Mouse (Mus musculus): Measurements from ENCODE around the gene Tprn. TPM values are rescaled to one million over a fixed set of nuclear protein-coding genes. Genes with fewer than 3 reads are reported as not detected.
A peak's percentile ranks its signal among the peaks of the same experiment; 100 is the strongest.

Gene Tprn
- polyA plus RNA-seq, 1 experiment from 2014 or later, result 9.7 TPM

DNA sequence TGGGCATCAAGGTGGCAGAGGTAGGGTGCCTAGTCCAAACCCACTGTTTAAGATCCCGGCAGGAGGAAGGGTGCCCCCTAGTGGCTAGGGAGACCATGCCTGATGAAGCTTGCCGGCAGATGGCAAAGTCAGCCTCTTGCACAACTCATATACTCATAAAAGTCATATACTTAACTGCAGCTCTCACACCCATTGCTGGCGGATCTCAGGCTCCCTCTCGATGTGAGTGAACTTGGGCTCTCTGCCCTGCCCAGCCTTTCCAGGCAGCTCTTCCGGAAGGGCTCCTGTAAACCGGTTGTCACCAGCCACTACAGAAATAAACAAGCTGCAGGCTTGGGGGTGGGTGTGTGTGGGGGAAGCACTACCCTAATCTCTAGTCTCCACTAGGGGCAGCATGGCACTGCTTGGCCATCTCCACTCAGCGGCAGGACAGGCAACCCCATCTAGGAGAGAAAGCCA, 34.0 kb upstream of the Tprn start:
- H3K36me3 ChIP-seq, result peaks cover 2% of the 10 kb centered on the region
- H3K9me3 ChIP-seq (replicated peaks), result no peaks in the 10 kb centered on the region
- 2% methylated on average over 7 of the region's 7 CpGs for WGBS
- H3K4me1 ChIP-seq, result peaks cover 30% of the 10 kb centered on the region
- DNase-seq (ENCODE audit: low spot score), result peak; percentile 83
- peak overlapping the region; percentile 82 for H3K27ac ChIP-seq
- peak overlapping the region; percentile 41 for H3K4me3 ChIP-seq
- H3K27me3 ChIP-seq (ENCODE audit: low read depth, poor library complexity, severe bottlenecking), result peaks cover 27% of the 10 kb centered on the region; the same call in 1 of the 2 replicates

GRCm38 (mm10) chr2:25228995-25229530, 33.4 kb upstream of the Tprn start:
- no peak for DNase-seq (ENCODE audit: low spot score)
- H3K4me3 ChIP-seq, result peak overlapping the region; percentile 41
- peaks cover 27% of the 10 kb centered on the region; the same call in 1 of the 2 replicates for H3K27me3 ChIP-seq (ENCODE audit: low read depth, poor library complexity, severe bottlenecking)
- H3K9me3 ChIP-seq (replicated peaks), result no peaks in the 10 kb centered on the region
- H3K27ac ChIP-seq, result peak overlapping the region; percentile 82
- H3K36me3 ChIP-seq, result no peaks in the 10 kb centered on the region
- 72% methylated on average over 6 of the region's 6 CpGs for WGBS
- H3K4me1 ChIP-seq, result peaks cover 26% of the 10 kb centered on the region

DNA sequence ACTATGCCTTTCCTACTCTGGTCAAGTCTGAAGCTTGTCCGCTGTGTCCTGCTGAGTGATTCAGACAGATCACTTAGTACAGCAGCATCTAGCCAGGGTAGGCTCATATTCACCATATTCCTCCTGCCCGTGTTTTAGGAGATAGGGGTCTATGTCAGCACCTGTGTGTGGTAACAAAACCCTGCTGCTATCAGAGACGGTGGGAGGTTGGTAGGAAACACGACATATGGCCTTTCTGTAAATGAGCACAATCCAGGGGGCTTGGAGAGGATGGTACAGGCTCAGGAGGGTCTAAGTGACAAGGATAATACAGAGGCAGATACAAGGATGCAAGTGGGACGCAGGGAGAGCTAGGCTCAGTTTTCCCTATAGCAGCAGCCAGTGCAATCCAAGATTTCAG, 32.8 kb upstream of the Tprn start:
- WGBS, result 88% methylated on average over 5 of the region's 5 CpGs
- peaks cover 26% of the 10 kb centered on the region for H3K4me1 ChIP-seq
- no peak overlapping the region for H3K4me3 ChIP-seq
- H3K27ac ChIP-seq, result no peak overlapping the region
- no peaks in the 10 kb centered on the region for H3K36me3 ChIP-seq
- H3K27me3 ChIP-seq (ENCODE audit: low read depth, poor library complexity, severe bottlenecking), result peaks cover 27% of the 10 kb centered on the region; the same call in 1 of the 2 replicates
- DNase-seq (ENCODE audit: low spot score), result no peak
- no peaks in the 10 kb centered on the region for H3K9me3 ChIP-seq (replicated peaks)

DNA sequence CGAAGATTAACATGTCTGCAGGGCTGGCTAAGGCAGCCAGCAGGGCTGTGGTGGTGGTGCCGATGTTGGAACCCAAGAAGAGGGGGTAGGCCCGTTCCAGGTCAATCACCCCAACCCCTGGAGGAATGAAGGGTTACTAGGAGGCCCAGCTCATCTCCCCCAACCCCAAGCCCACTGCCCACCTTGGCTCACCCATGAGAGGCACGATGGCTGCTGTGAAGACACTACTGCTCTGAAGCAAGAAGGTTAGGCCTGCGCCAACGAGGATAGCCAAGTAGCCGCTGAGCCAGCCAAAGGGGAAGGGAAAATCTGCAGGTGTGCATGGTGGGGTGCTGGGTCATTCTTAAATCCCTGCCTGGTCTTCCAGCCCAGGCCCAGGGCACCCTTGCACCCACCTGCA, 31.8 kb upstream of the Tprn start:
- no peak for DNase-seq (ENCODE audit: low spot score)
- Histone ChIP-seq H3K36me3 (no peaks in the 10 kb centered on the region), H3K27me3 (ENCODE audit: low read depth, poor library complexity, severe bottlenecking) (peaks cover 36% of the 10 kb centered on the region), H3K4me1 (peaks cover 22% of the 10 kb centered on the region), H3K9me3 (replicated peaks) (no peaks in the 10 kb centered on the region), H3K27ac (no peak overlapping the region), H3K4me3 (no peak overlapping the region)
- WGBS, result 89% methylated on average over 7 of the region's 7 CpGs

GRCm38 (mm10) chr2:25231038-25231437, 31.4 kb upstream of the Tprn start:
- Histone ChIP-seq H3K9me3 (replicated peaks) (no peaks in the 10 kb centered on the region), H3K4me1 (peaks cover 18% of the 10 kb centered on the region), H3K4me3 (no peak overlapping the region), H3K27me3 (ENCODE audit: low read depth, poor library complexity, severe bottlenecking) (peaks cover 41% of the 10 kb centered on the region), H3K36me3 (no peaks in the 10 kb centered on the region), H3K27ac (no peak overlapping the region)
- 61% methylated on average over 12 of the region's 12 CpGs for WGBS
- DNase-seq (ENCODE audit: low spot score), result no peak

DNA sequence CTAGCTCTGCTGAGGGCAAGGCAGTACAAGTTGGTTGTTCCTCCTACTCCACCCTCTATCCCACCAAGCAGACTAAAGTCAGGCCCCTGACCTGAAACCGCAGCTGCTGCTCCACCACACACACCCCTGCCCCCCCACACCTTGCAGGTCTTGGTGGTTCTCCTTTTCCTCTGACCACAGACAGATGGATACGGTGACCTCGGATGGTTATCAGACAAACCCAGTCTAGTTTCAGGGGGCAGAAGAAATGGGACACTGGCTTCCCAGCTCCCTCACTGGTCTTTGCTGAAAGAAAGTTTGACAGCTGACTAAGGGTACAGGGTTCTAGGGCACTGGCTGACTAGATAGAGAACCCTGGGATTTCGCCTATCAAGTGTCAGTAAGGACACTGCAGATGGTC, 29.0 kb upstream of the Tprn start:
- H3K4me3 ChIP-seq, result no peak overlapping the region
- 81% methylated on average over 4 of the region's 4 CpGs for whole genome bisulfite sequencing
- peaks cover 11% of the 10 kb centered on the region for H3K4me1 ChIP-seq
- no peaks in the 10 kb centered on the region for H3K9me3 ChIP-seq (replicated peaks)
- no peak for DNase-seq (ENCODE audit: low spot score)
- no peaks in the 10 kb centered on the region for H3K36me3 ChIP-seq
- H3K27ac ChIP-seq, result no peak overlapping the region
- H3K27me3 ChIP-seq (ENCODE audit: low read depth, poor library complexity, severe bottlenecking), result peaks cover 52% of the 10 kb centered on the region

DNA sequence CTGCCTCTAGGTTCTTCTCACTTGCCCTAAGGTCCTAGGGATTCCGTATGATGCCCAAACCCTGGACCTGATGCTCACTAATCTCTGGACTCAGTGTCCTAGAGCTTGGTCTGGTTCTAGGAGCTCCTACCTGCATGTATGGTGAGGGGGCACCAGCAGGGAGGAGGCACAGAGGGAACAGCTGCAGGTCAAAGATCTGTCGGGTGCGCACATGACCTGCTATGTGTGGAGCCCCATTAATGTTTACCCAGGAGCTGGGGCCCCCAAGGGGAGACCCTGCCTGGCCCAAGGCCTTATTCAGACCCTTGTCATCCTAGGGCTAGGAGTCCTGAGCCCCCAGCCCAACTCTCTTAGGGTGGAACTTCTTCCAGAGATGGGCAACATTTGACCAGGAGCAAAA, 28.4 kb upstream of the Tprn start, which contains the start of gene Slc34a3:
TSS of gene Slc34a3 (minus strand) at position 315 of the 400 bp plus-strand sequence.
- Histone ChIP-seq H3K27me3 (ENCODE audit: low read depth, poor library complexity, severe bottlenecking) (peaks cover 56% of the 10 kb centered on the region), H3K9me3 (replicated peaks) (no peaks in the 10 kb centered on the region), H3K4me3 (no peak within 1 kb of the TSS), H3K27ac (no peak within 1 kb of the TSS), H3K36me3 (no peaks in the 10 kb centered on the region), H3K4me1 (peaks cover 5% of the 10 kb centered on the region)
- 95% methylated on average over 3 of the region's 3 CpGs for WGBS
- no peak for DNase-seq (ENCODE audit: low spot score)

- no peak for DNase-seq (ENCODE audit: low spot score)
- H3K36me3 ChIP-seq, result no peaks in the 10 kb centered on the region
- 76% methylated on average over 5 of the region's 5 CpGs for WGBS
- H3K4me3 ChIP-seq, result no peak overlapping the region
- no peak overlapping the region for H3K27ac ChIP-seq
- H3K4me1 ChIP-seq, result peaks cover 3% of the 10 kb centered on the region; the same call in 1 of the 2 replicates
- no peaks in the 10 kb centered on the region for H3K9me3 ChIP-seq (replicated peaks)
- H3K27me3 ChIP-seq (ENCODE audit: low read depth, poor library complexity, severe bottlenecking), result peaks cover 57% of the 10 kb centered on the region
Measured at GRCm38 (mm10) chr2:25234551-25235220, 27.7 kb upstream of the Tprn start.

DNA sequence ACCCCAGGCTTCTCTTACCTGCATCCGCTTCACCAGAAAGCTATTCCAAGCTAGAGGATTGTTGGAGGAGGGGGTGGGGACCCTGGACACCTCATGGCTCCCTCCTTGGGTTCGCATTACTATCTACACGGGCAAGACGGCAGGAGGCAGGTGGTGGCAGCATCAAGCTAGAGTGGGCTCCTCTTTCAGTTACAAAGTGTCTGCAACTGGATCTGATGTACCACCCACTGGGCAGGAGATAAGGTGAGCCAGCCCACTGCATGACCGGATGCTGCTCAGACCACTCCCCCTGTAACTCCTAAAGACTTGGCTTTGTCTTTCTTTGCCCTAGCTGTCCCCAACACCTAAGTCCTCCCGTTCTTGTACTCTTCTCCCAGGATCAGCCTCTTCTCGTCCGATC, 25.8 kb upstream of the Tprn start, which contains the start of gene Rnf224:
TSS of gene Rnf224 (minus strand) at position 174 of the 400 bp plus-strand sequence.
- peaks cover 53% of the 10 kb centered on the region for H3K27me3 ChIP-seq (ENCODE audit: low read depth, poor library complexity, severe bottlenecking)
- no peak within 1 kb of the TSS for H3K27ac ChIP-seq
- H3K4me3 ChIP-seq, result no peak within 1 kb of the TSS
- H3K4me1 ChIP-seq, result peaks cover 18% of the 10 kb centered on the region
- no peaks in the 10 kb centered on the region for H3K9me3 ChIP-seq (replicated peaks)
- H3K36me3 ChIP-seq, result no peaks in the 10 kb centered on the region
- 36% methylated on average over 8 of the region's 8 CpGs for WGBS
- DNase-seq (ENCODE audit: low spot score), result no peak

GRCm38 (mm10) chr2:25237522-25237921, 24.9 kb upstream of the Tprn start:
- H3K36me3 ChIP-seq, result no peaks in the 10 kb centered on the region
- no peaks in the 10 kb centered on the region for H3K9me3 ChIP-seq (replicated peaks)
- DNase-seq (ENCODE audit: low spot score), result no peak
- no peak overlapping the region for H3K4me3 ChIP-seq
- H3K4me1 ChIP-seq, result peaks cover 27% of the 10 kb centered on the region
- H3K27me3 ChIP-seq (ENCODE audit: low read depth, poor library complexity, severe bottlenecking), result peaks cover 53% of the 10 kb centered on the region
- H3K27ac ChIP-seq, result no peak overlapping the region
- WGBS, result 68% methylated on average over 4 of the region's 4 CpGs

GRCm38 (mm10) chr2:25238106-25238505, 24.3 kb upstream of the Tprn start:
- Histone ChIP-seq H3K9me3 (replicated peaks) (no peaks in the 10 kb centered on the region), H3K27me3 (ENCODE audit: low read depth, poor library complexity, severe bottlenecking) (peaks cover 54% of the 10 kb centered on the region), H3K36me3 (no peaks in the 10 kb centered on the region), H3K4me3 (no peak overlapping the region), H3K27ac (no peak overlapping the region), H3K4me1 (peaks cover 33% of the 10 kb centered on the region)
- DNase-seq (ENCODE audit: low spot score), result no peak

GRCm38 (mm10) chr2:25239766-25240165, 22.7 kb upstream of the Tprn start:
- Histone ChIP-seq H3K27ac (no peak overlapping the region), H3K27me3 (ENCODE audit: low read depth, poor library complexity, severe bottlenecking) (peaks cover 67% of the 10 kb centered on the region), H3K4me1 (peaks cover 34% of the 10 kb centered on the region), H3K4me3 (no peak overlapping the region), H3K9me3 (replicated peaks) (no peaks in the 10 kb centered on the region), H3K36me3 (no peaks in the 10 kb centered on the region)
- no peak for DNase-seq (ENCODE audit: low spot score)
- WGBS, result 87% methylated on average over 3 of the region's 3 CpGs

- Histone ChIP-seq H3K4me3 (peak overlapping the region; percentile 63), H3K27me3 (ENCODE audit: low read depth, poor library complexity, severe bottlenecking) (peaks cover 62% of the 10 kb centered on the region), H3K27ac (peak overlapping the region; percentile 71; the same call in 1 of the 2 replicates), H3K36me3 (peaks cover 4% of the 10 kb centered on the region), H3K9me3 (replicated peaks) (no peaks in the 10 kb centered on the region), H3K4me1 (peaks cover 34% of the 10 kb centered on the region)
- DNase-seq (ENCODE audit: low spot score), result no peak
- 46% methylated on average over 8 of the region's 8 CpGs for WGBS
Measured at GRCm38 (mm10) chr2:25240310-25240709, 22.1 kb upstream of the Tprn start.

Measured in limb, embryonic 10.5 days (tissue).